Mouse (Mus musculus): ENCODE data around the gene Arg2. TPM values are rescaled to one million over a fixed set of nuclear protein-coding genes. Genes with fewer than 3 reads are reported as not detected.

The Arg2 gene
- polyA plus RNA-seq (2014; fragmentation: Nextera tagmentation; extraction: Ambion mirVana), result 4.1 and 5.5 TPM in 2 replicates

GRCm38 (mm10) chr12:79130299-79131177 is at the start of gene Arg2:
Arg2 (plus strand) TSS chr12:79130777.
- Histone ChIP-seq H3K9ac (ENCODE audit: low read length) (peak within 1 kb of the TSS; percentile 58), H3K27ac (ENCODE audit: low read depth, low read length) (no peak within 1 kb of the TSS), H3K27me3 (ENCODE audit: control insufficient read depth, insufficient read depth, low read length) (peaks cover 27% of the 10 kb centered on the region), H3K4me3 (ENCODE audit: low read depth, low read length) (peak within 1 kb of the TSS; percentile 45), H3K4me2 (peak within 1 kb of the TSS; percentile 90), H3K36me3 (ENCODE audit: control insufficient read depth, insufficient read depth, low read length) (no peaks in the 10 kb centered on the region), H3K4me1 (ENCODE audit: control insufficient read depth, insufficient read depth, low read length) (peaks cover 10% of the 10 kb centered on the region; the same call in 1 of the 2 replicates), H3K9me3 (ENCODE audit: control insufficient read depth, low read length) (no peaks in the 10 kb centered on the region)
- DNase-seq (ENCODE audit: low spot score, missing footprints) (peak; percentile 96), ATAC-seq (ENCODE audit: low FRiP score) (peak; percentile 91)
- under 1% methylated on average over 47 of the region's 47 CpGs for WGBS

GRCm38 (mm10) chr12:79089182-79089812 is 41.3 kb upstream of the Arg2 start, which contains the start of gene Pigh:
Pigh (minus strand) TSS chr12:79089651.
- Histone ChIP-seq H3K36me3 (ENCODE audit: control insufficient read depth, insufficient read depth, low read length) (no peaks in the 10 kb centered on the region), H3K4me2 (peak within 1 kb of the TSS; percentile 71), H3K4me1 (ENCODE audit: control insufficient read depth, insufficient read depth, low read length) (peaks cover 6% of the 10 kb centered on the region; the same call in 1 of the 2 replicates), H3K9ac (ENCODE audit: low read length) (peak within 1 kb of the TSS; percentile 94), H3K27me3 (ENCODE audit: control insufficient read depth, insufficient read depth, low read length) (no peaks in the 10 kb centered on the region), H3K4me3 (ENCODE audit: low read depth, low read length) (peak within 1 kb of the TSS; percentile 96), H3K9me3 (ENCODE audit: control insufficient read depth, low read length) (no peaks in the 10 kb centered on the region), H3K27ac (ENCODE audit: low read depth, low read length) (no peak within 1 kb of the TSS)
- ATAC-seq (ENCODE audit: low FRiP score) (peak; percentile 97), DNase-seq (ENCODE audit: low spot score, missing footprints) (peak; percentile 95)
- under 1% methylated on average over 49 of the region's 53 CpGs for WGBS

- Histone ChIP-seq H3K27me3 (ENCODE audit: control insufficient read depth, insufficient read depth, low read length) (no peaks in the 10 kb centered on the region), H3K9ac (ENCODE audit: low read length) (no peak overlapping the region), H3K4me2 (no peak overlapping the region), H3K4me3 (ENCODE audit: low read depth, low read length) (no peak overlapping the region), H3K27ac (ENCODE audit: low read depth, low read length) (no peak overlapping the region), H3K36me3 (ENCODE audit: control insufficient read depth, insufficient read depth, low read length) (no peaks in the 10 kb centered on the region), H3K4me1 (ENCODE audit: control insufficient read depth, insufficient read depth, low read length) (peaks cover 6% of the 10 kb centered on the region; the same call in 1 of the 2 replicates), H3K9me3 (ENCODE audit: control insufficient read depth, low read length) (no peaks in the 10 kb centered on the region)
- 54% methylated on average over 4 of the region's 4 CpGs for whole genome bisulfite sequencing
- ATAC-seq (ENCODE audit: low FRiP score) (no peak), DNase-seq (ENCODE audit: low spot score, missing footprints) (peak; percentile 84)
These were observed 38.0 kb upstream of the Arg2 start for GRCm38 (mm10) chr12:79092569-79092968.

- Histone ChIP-seq H3K27me3 (ENCODE audit: control insufficient read depth, insufficient read depth, low read length) (no peaks in the 10 kb centered on the region), H3K27ac (ENCODE audit: low read depth, low read length) (no peak overlapping the region), H3K4me2 (no peak overlapping the region), H3K36me3 (ENCODE audit: control insufficient read depth, insufficient read depth, low read length) (no peaks in the 10 kb centered on the region), H3K9me3 (ENCODE audit: control insufficient read depth, low read length) (no peaks in the 10 kb centered on the region), H3K9ac (ENCODE audit: low read length) (peak overlapping the region; percentile 4; the same call in 1 of the 2 replicates), H3K4me1 (ENCODE audit: control insufficient read depth, insufficient read depth, low read length) (no peaks in the 10 kb centered on the region), H3K4me3 (ENCODE audit: low read depth, low read length) (no peak overlapping the region)
- ATAC-seq (ENCODE audit: low FRiP score) (no peak), DNase-seq (ENCODE audit: low spot score, missing footprints) (peak; percentile 81)
- 59% methylated on average over 3 of the region's 3 CpGs for WGBS
These were observed 33.3 kb upstream of the Arg2 start for GRCm38 (mm10) chr12:79097106-79097752.

- ATAC-seq (ENCODE audit: low FRiP score), result no peak
- no peaks in the 10 kb centered on the region for H3K27me3 ChIP-seq (ENCODE audit: control insufficient read depth, insufficient read depth, low read length)
- no peak overlapping the region for H3K9ac ChIP-seq (ENCODE audit: low read length)
- no peaks in the 10 kb centered on the region for H3K9me3 ChIP-seq (ENCODE audit: control insufficient read depth, low read length)
- H3K36me3 ChIP-seq (ENCODE audit: control insufficient read depth, insufficient read depth, low read length), result no peaks in the 10 kb centered on the region
- H3K4me1 ChIP-seq (ENCODE audit: control insufficient read depth, insufficient read depth, low read length), result no peaks in the 10 kb centered on the region
- no peak overlapping the region for H3K27ac ChIP-seq (ENCODE audit: low read depth, low read length)
- WGBS, result 89% methylated on average over 3 of the region's 3 CpGs
- no peak overlapping the region for H3K4me3 ChIP-seq (ENCODE audit: low read depth, low read length)
- DNase-seq (ENCODE audit: low spot score, missing footprints), result no peak
- H3K4me2 ChIP-seq, result no peak overlapping the region
These were observed 26.8 kb upstream of the Arg2 start for GRCm38 (mm10) chr12:79103773-79104172.

- Histone ChIP-seq H3K27ac (ENCODE audit: low read depth, low read length) (no peak overlapping the region), H3K4me1 (ENCODE audit: control insufficient read depth, insufficient read depth, low read length) (no peaks in the 10 kb centered on the region), H3K4me3 (ENCODE audit: low read depth, low read length) (no peak overlapping the region), H3K27me3 (ENCODE audit: control insufficient read depth, insufficient read depth, low read length) (no peaks in the 10 kb centered on the region), H3K9me3 (ENCODE audit: control insufficient read depth, low read length) (no peaks in the 10 kb centered on the region), H3K9ac (ENCODE audit: low read length) (no peak overlapping the region), H3K36me3 (ENCODE audit: control insufficient read depth, insufficient read depth, low read length) (no peaks in the 10 kb centered on the region), H3K4me2 (no peak overlapping the region)
- ATAC-seq (ENCODE audit: low FRiP score), result no peak
- 74% methylated on average over 2 of the region's 2 CpGs for WGBS
- no peak for DNase-seq (ENCODE audit: low spot score, missing footprints)
These were observed 26.0 kb upstream of the Arg2 start for GRCm38 (mm10) chr12:79104544-79104943.

GRCm38 (mm10) chr12:79105312-79105711 is 25.3 kb upstream of the Arg2 start:
- Histone ChIP-seq H3K27me3 (ENCODE audit: control insufficient read depth, insufficient read depth, low read length) (no peaks in the 10 kb centered on the region), H3K4me1 (ENCODE audit: control insufficient read depth, insufficient read depth, low read length) (no peaks in the 10 kb centered on the region), H3K27ac (ENCODE audit: low read depth, low read length) (no peak overlapping the region), H3K9ac (ENCODE audit: low read length) (no peak overlapping the region), H3K4me2 (no peak overlapping the region), H3K9me3 (ENCODE audit: control insufficient read depth, low read length) (no peaks in the 10 kb centered on the region), H3K4me3 (ENCODE audit: low read depth, low read length) (no peak overlapping the region), H3K36me3 (ENCODE audit: control insufficient read depth, insufficient read depth, low read length) (no peaks in the 10 kb centered on the region)
- peak; percentile 67 for DNase-seq (ENCODE audit: low spot score, missing footprints)
- ATAC-seq (ENCODE audit: low FRiP score), result no peak
- WGBS, result 88% methylated on average over 5 of the region's 5 CpGs

GRCm38 (mm10) chr12:79118991-79119390 is 11.6 kb upstream of the Arg2 start:
- no peaks in the 10 kb centered on the region for H3K36me3 ChIP-seq (ENCODE audit: control insufficient read depth, insufficient read depth, low read length)
- H3K9ac ChIP-seq (ENCODE audit: low read length), result no peak overlapping the region
- H3K4me3 ChIP-seq (ENCODE audit: low read depth, low read length), result no peak overlapping the region
- no peaks in the 10 kb centered on the region for H3K9me3 ChIP-seq (ENCODE audit: control insufficient read depth, low read length)
- no peaks in the 10 kb centered on the region for H3K27me3 ChIP-seq (ENCODE audit: control insufficient read depth, insufficient read depth, low read length)
- ATAC-seq (ENCODE audit: low FRiP score) (no peak), DNase-seq (ENCODE audit: low spot score, missing footprints) (no peak)
- no peaks in the 10 kb centered on the region for H3K4me1 ChIP-seq (ENCODE audit: control insufficient read depth, insufficient read depth, low read length)
- no peak overlapping the region for H3K27ac ChIP-seq (ENCODE audit: low read depth, low read length)
- 90% methylated on average over 4 of the region's 4 CpGs for WGBS
- no peak overlapping the region for H3K4me2 ChIP-seq
